Mouse (Mus musculus) ZHBTc4 (cell line): ENCODE results near the gene Dpp7.

Experiments
- DNase-seq: peaks from one replicate; pipeline ENCODE4 v3.0.0-alpha.2; 2011; ENCODE audit warnings: low read depth, low spot score

The Dpp7 gene

DNA sequence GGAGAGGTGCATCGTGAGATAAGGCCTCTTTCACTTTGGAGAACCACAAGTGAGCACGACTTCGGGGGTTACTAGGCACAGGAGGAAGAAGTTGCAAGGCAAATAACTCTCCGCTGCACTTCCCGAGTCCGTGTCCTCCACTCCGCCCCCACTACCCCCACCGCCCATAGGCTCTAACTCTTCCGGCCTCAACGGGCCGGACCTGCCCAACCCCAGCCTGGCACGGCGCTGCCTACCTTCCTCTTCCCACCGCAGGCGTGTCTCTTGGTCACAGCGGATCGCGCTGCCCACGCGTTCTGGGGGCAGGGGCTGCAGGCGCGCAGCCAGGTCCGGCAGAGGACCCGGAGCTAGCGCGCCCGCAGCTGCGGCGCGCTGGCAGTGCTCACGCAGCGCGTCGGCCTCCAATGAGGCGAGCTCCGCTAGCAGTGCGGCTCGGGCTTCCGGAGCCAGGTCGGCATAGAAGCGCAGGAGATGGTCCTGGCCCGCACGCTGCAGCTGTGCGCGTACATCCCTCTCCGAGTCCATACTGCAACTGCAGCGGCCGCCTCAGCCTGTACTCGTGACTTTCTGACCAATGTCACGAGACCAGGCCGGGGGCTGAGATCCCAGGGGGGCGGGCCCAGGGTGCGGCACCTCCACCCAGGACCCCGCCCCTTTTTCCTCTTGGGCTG is 9.1 kb upstream of the Dpp7 start, which contains the start of gene Uap1l1:
Gene Uap1l1, minus strand, starts transcription at position 592 of the 671 bp plus-strand sequence.
- DNase-seq: peak; percentile 97

DNA sequence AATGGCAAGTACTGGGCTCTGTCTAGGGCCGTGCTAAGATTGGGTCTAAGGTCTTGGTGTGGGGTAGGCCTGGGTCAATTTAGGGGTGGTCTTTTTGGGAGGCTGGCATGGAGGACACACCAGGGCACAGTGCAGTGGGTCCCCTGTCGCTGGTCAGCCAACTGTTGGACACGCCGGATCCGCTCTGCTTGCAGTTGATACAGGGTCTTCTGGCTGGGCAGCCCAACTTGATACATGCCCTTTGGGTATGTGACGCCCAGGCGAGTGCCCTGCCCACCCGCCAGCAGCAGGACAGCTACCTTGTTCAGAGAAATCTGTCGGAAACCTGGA is 8.6 kb upstream of the Dpp7 start:
- DNase-seq: no peak

DNA sequence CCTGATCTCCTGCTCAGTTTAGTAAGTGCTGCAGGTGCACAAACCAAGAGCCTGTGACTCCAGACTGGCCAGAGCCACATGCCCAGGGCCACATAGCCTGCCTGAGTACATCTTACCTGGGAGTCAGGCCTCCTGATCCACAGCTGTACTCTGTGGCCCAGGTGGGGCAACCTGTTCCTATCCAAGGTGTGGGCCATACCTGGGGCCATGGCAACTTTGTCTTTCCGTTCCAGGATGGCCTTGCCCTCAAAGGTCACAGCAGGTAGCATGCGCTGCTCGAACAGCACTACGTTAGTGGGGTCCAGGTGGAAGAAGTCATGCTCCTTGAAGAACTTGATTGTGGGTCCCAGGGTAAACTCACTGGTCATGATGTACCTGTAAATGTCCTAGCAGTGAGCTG is 8.2 kb upstream of the Dpp7 start:
- no peak for DNase-seq

GRCm38 (mm10) chr2:25363478-25364178 is 7.5 kb upstream of the Dpp7 start:
- DNase-seq: no peak

GRCm38 (mm10) chr2:25359848-25360247 is 3.7 kb upstream of the Dpp7 start:
- DNase-seq: no peak

DNA sequence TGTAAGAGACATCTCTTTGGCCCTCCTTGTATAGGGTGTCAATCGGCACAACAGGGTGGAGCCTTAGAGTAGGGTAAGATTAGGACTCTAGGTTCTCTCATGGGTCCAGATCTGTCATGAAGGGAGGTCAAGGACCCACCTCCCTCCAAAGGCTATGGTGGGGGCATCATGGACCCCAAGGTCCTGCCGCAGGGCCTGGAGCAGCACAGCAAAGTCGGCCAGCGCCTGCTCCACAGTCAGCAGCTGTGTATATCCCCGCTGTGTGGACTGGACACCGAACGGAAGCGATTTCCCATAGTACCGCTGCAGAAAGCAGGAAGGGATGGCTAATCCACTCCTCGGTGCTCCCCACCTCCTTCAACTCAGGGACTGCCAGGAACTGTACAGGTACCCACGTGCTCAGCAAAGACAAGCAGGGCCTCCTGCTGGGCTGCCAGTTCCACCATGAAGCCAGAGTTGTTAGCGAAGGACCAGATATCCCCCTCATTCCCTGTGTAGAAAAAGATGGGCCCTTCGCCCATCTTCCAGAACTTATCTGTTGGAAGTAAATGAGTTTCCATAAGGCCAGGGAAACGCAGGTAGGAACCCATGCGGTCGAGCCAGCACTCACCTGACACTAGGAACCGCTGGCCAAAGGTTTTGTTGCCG is 616 bp downstream of the Dpp7 start:
- no peak for DNase-seq

DNA sequence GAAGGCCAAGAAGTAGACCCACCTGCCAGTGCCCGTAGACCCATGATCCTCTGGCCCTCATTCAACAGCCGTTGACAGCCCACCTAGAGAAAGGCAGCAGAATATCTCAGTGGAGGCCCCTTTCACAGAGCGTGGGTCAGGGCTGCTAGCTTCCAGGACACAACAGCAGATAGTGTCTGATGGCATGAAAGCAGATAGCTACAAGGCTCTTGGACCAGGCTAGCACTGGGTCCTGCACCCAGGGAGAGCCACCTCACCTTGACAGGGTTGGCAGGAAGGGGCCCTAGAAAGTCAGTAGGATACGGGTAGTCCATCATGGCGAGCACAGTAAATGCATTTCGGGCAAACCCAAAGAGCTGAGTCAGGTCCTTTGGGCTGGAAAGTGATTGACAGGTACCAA is 1.9 kb downstream of the Dpp7 start:
- DNase-seq: no peak

DNA sequence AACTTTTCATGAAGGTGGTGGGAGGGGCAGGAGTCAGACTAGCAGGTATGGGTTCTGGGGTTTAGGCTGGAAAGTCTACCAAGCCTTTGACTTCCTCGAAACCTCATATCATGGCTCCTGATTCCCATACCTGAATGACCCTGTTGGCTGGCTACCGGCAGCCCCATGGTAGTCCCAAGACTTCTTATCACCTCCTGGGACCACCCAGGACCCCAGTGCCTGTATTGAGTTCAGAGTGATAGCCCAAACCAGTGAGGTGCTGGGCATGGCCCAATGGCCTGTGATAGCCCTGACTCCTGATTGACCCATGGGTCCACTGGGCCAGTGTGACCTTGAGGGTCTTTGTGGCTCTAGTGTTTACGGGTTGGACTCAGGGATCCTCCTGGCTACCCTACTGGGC is 5.5 kb downstream of the Dpp7 start:
- no peak for DNase-seq

- no peak for DNase-seq
Observed at GRCm38 (mm10) chr2:25349499-25349898, 6.7 kb downstream of the Dpp7 start.

DNA sequence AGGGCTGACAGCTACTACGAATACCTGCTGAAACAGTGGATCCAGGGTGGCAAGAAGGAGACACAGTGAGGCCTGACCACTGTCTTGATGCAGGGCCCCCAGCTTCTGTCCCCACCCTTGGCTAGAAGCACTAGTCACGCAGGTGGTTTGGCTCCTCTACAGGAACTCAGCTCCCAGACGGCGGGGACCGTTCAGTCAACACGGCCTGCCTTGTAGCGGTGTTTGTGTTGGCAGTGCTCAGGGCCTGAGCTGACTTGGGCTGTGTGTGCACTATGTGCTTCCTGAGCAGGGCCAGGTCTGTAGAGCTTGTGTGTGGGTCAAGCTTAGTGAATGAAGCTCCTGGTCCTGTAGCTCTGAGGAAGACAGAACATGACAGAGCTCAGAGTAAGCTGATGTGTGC is 8.0 kb downstream of the Dpp7 start:
- no peak for DNase-seq

- no peak for DNase-seq
Observed at GRCm38 (mm10) chr2:25338303-25338702, 17.9 kb downstream of the Dpp7 start.

DNA sequence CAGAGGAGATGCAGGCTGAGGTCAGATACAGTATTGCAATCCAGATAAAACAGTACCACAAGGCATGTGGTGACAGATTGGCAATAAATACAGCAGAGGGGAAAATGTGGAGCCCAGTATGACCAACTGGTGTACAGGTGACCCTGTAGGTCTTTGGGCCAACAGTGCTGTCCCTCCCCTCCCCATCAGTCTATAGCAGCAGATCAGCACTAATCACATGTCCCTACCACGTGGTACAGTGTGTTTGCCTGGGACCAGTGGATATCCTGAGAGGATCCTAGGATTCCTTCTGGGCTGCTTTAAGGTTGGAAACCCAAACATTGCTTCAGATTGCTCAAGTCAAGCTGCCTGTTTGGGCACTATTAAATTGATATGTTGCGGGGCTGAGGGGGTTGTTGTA is 22.6 kb downstream of the Dpp7 start:
- DNase-seq: no peak

DNA sequence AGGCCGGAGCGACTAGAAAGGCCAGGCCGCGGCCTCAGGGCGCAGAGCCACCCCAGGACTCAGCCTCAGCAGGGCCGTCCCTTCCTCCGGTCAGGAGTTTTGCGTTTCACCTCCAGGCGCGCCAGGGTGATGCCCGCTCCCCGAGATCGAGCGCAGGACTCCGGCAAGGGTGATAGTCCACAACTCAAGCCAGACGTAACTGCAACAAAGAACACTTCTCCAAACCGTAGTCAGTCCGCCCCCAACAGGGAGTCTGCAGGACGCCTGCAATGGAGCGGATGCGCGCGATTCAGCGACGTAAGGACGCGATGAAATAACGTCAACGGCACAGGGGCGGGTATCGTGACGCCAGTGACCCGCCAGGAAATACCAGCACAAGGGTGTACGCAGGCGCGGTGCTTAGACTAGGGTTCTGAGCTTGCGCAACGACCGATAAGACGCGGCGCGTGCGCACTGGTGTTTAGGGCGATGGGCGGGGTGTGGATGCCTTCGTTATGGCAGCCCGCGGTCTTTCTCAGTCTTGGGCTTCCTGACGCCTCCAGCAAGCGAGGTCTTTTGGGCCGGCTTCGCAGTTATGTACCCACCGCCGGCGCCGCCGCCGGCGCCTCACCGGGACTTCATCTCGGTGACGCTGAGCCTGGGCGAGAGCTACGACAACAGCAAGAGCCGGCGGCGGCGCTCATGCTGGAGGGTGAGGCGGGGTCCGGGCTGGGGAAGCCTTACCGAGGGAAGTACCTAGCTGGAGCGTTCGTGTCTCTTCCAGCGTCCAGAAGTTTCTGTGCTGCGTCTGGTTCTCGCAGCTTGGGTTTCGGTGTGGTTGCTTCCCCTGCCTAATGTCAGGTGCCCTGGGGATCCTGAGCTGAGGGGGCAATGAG is 23.6 kb downstream of the Dpp7 start, which contains the start of gene Man1b1:
Gene Man1b1, plus strand, starts transcription at position 53 of the 875 bp plus-strand sequence.
- peak; percentile 100 for DNase-seq

DNA sequence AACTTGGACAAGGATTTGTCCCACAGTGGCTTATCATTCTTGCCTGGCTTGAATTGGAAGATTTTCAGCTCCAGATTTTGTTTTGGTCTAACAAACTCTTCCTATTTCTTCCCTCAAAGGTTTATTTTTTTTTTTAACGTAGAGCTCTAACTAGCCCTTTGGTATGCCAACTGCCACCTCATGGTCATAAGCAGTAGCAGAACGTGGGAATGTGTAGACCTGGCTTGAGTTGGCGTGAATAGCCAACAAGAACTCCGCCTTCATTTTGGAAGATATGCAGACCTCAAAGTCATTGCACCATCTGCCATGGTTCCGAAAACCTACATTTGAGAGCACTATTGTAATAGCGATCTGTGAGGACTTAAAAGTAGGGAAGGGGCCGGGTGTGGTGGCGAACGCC is 24.7 kb downstream of the Dpp7 start:
- DNase-seq: peak; percentile 36

DNA sequence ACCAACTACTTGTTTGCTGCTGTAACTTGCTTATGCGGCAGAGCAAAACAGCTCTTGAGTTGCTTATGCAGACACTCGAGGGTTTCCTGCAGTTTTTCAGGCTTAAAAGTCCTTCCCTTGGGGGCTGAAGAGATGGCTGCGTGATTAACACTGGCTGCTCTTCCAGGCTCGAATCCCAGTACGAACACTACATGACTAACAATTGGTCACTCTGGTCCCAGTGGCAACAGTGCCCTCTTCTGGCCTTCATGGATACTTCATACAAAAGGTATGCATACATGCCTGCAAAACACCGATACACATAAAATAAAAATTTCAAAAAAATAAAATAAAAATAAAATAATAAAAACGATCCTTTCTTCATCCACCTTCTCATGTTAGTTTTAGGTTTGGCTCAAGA is 27.7 kb downstream of the Dpp7 start:
- peak; percentile 83 for DNase-seq

DNA sequence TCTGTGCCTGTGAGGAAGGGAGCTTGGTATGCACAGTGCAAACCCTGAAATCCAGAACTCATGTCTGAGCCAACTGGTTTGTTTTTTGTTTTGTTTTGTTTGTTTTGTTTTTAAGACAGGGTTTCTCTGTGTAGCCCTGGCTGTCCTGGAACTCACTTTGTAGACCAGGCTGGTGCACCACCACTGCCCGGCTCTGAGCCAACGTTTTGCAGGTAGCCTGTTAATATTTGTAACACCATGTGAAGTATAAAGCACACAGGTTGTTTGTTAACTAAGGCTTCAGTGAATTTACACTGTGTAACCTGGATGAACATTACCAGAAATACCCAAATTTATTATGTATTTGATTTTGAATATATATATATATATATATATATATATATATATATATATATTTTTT is 30.1 kb downstream of the Dpp7 start:
- no peak for DNase-seq

DNA sequence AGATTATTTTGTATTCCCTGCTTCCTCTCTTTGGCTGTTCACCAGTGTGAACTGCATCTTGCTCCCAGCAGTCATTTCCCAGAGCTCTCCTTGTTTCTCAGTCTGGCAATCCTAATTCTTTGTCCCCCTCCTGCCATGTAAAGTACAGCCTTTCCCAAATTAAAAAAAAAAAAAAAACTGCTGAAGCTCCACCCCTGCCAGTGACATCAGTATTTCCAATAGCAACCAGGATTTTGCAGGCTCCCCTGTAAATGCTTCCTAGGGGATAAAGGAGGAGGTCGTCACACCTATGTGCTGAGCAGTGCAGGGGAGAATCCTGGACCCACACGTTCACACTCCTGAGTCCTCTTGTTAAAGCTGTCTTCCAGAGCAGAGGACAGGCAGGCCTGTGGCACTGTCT is 36.1 kb downstream of the Dpp7 start:
- no peak for DNase-seq

- peak; percentile 92 for DNase-seq
Observed at GRCm38 (mm10) chr2:25318971-25319773, 37.0 kb downstream of the Dpp7 start, which contains the start of gene Grin1. Grin1 (minus strand) TSS chr2:25319187.

DNA sequence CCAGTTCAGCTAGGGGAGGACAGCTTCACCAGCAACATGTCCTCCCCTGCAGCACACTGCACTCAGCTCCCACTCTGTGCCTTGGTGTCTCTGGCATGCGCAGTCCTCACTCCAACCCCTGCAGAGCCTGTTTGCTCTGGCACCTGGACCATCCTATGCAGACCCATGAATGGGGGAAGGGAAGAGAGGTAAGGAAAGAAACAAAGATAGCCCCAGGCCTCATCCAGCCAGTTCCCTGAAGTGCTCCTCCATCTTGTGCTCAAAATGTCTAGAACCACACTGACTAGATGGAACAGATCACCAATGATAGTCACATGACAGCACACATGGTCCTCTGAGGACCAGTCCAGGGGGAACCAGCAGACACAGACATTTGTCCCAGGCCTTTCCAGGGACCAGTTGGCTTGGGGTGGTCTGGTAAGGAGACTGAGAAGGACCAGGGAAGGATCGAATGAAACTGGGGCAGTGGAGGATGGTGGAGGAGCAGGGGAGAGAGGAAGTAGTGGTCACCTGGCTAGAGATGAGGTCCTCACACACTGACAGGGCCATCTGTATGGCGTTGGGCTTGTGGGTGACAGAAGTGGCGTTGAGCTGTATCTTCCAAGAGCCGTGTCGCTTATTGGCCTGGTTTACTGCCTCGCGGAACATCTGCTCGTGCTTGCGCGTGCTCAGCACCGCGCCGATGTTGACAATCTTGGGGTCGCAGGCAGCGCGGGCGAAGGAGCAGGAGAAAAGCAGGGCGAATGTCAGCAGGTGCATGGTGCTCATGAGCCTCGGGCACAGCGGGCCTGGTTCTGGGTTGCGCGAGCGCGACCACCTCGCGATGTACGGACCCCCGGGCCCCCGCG is 37.8 kb downstream of the Dpp7 start:
- DNase-seq: no peak

GRCm38 (mm10) chr2:25311491-25311891 is 44.7 kb downstream of the Dpp7 start:
- DNase-seq: peak; percentile 66
